Mouse (Mus musculus) erythroblast, embryonic 14.5 days (primary cell): Measurements from ENCODE around the gene Rbfox1.

ENCODE experiments used
- GATA1 ChIP-seq: IDR thresholded peaks from 2 replicates; pipeline ENCODE4 v1.6.1; 2012; ENCODE audit warnings: low read length, inconsistent platforms, mixed read lengths
- TAL1 ChIP-seq: IDR thresholded peaks from 3 replicates; pipeline ENCODE4 v1.6.1; 2012; ENCODE audit warnings: low read length, inconsistent platforms, mixed read lengths

DNA sequence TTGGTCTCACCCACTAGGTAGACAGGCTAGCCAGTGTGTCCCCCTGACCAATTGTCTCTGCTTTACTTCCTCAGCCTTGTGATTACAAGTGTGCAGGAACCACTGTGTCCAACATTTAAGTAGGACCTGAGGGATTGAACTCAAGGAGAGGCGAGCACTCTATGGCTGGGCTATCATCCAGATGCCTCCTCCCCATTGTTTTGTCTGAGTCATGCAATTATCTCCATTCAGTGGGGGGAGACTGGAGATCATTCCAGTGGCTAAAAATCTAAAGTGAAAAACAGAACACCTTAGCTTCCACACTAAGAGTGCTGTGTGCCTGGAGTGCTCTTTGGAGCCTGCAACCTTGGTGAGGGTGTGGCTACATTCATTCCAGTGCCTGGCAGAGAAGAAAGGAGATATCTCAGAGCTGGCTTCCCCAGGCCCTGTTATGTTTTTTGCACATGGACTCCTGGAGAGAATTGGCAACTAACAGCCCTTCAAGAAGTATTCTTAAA, 594.0 kb downstream of the Rbfox1 start:
- TF ChIP-seq GATA1 (no peak), TAL1 (no peak)
